Mouse (Mus musculus) spleen, postnatal 14 days (tissue): Measurements from ENCODE around the gene Ndn.
A peak's percentile ranks its signal among the peaks of the same experiment; 100 is the strongest.

Experiments used
- DNase-seq, 2 experiments: peaks; one replicate each; pipeline ENCODE4 v3.0.0; 2021 to 2022; ENCODE audit warnings: low spot score in 2 of 2

The Ndn gene

GRCm38 (mm10) chr7:62346269-62346668 is at the start of gene Ndn:
Ndn (plus strand) TSS chr7:62346569.
- no peak for DNase-seq

- DNase-seq = no peak
Observed at GRCm38 (mm10) chr7:62302451-62302850, 43.9 kb upstream of the Ndn start.

- no peak for DNase-seq
Observed at GRCm38 (mm10) chr7:62306896-62307614, 39.3 kb upstream of the Ndn start.

- DNase-seq = no peak
Observed at GRCm38 (mm10) chr7:62316793-62317192, 29.6 kb upstream of the Ndn start.

GRCm38 (mm10) chr7:62345411-62345810 is 958 bp upstream of the Ndn start:
- DNase-seq = no peak

- peak in 1 of 2 experiments; percentile 6 for DNase-seq
Observed at GRCm38 (mm10) chr7:62348106-62348803, 1.9 kb downstream of the Ndn start.

GRCm38 (mm10) chr7:62348804-62349190 is 2.4 kb downstream of the Ndn start:
- peak in 1 of 2 experiments; percentile 5 for DNase-seq

- no peak for DNase-seq
Observed at GRCm38 (mm10) chr7:62351266-62351665, 4.9 kb downstream of the Ndn start.

GRCm38 (mm10) chr7:62365039-62365636 is 18.8 kb downstream of the Ndn start:
- no peak for DNase-seq

GRCm38 (mm10) chr7:62366730-62367129 is 20.4 kb downstream of the Ndn start:
- no peak for DNase-seq

GRCm38 (mm10) chr7:62375658-62376057 is 29.3 kb downstream of the Ndn start:
- no peak for DNase-seq

- no peak for DNase-seq
Observed at GRCm38 (mm10) chr7:62376510-62377304, 30.3 kb downstream of the Ndn start, which contains the start of gene Magel2. Magel2 (plus strand) TSS chr7:62377010.

- no peak for DNase-seq
Observed at GRCm38 (mm10) chr7:62377313-62377712, 30.9 kb downstream of the Ndn start.

GRCm38 (mm10) chr7:62378529-62378928 is 32.2 kb downstream of the Ndn start:
- no peak for DNase-seq

GRCm38 (mm10) chr7:62382391-62382790 is 36.0 kb downstream of the Ndn start:
- DNase-seq = no peak

GRCm38 (mm10) chr7:62388291-62388690 is 41.9 kb downstream of the Ndn start:
- DNase-seq = no peak

- DNase-seq = no peak
Observed at GRCm38 (mm10) chr7:62392202-62392601, 45.8 kb downstream of the Ndn start.
